ENCODE assay signal across 10 mouse cellular contexts in the genomic region with DNA sequence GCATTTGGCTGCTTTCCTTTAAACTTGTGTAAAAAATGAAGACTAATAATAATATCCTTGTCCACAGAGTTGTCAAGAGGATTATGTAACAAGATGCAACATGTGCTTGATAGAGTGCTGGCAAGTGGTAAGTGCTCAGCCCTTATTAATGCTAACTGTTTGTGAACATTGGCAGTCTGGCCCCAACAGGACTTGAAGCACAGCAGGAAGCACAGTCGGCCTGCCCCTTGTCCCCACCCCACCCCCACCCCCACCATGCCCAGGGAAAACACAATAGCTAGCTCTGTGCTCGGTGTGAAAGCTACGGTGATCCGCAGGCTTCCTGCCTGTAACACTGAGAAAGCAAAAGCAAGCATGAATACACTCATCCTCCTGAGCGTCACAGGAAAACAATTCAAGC. TPM values are rescaled to one million over a fixed set of nuclear protein-coding genes. Genes with fewer than 3 reads are reported as not detected.
A peak's percentile ranks its signal among the peaks of the same experiment; 100 is the strongest.
DNase-seq lines count a peak whose midpoint lies in the region; ATAC-seq and TF ChIP-seq lines count a peak whose summit lies in the region.
"Had no signal": no experiment of that assay in that cellular context is flagged by ENCODE, and none has a peak within 500 bp of the region (broad histone marks: within the 10 kb centered on the region; RNA-seq: fewer than 3 reads in every experiment).

No protein-coding gene starts in this region.

- no peaks in the 10 kb centered on the region; the same call in 1 of the 2 replicates for H3K4me1 ChIP-seq in lung, adult 2 months (ENCODE audit: control insufficient read depth, insufficient read depth, low read length)
- no peaks in the 10 kb centered on the region for H3K4me1 ChIP-seq in intestine, postnatal 0 days (replicated peaks; ENCODE audit: control insufficient read depth, insufficient read depth, low read length)
- no peaks in the 10 kb centered on the region for H3K4me1 ChIP-seq in neural tube, embryonic 14.5 days (ENCODE audit: control insufficient read depth, insufficient read depth, low read length)
- 0 out of 2 replicates have a peak, but pooled peaks cover 2% of the 10 kb centered on the region for H3K4me1 ChIP-seq in thymus, adult 2 months (replicated peaks; ENCODE audit: control insufficient read depth, insufficient read depth, low read length)

- DNase-seq in lung, adult 18-20 months: peak; percentile 14 to 51
- no peak for DNase-seq in lung, adult 2 months
- DNase-seq in fibroblast of lung, adult 2 months (ENCODE audit: low read depth): peak; percentile 49
- DNase-seq in thymus, adult 18-20 months: no peak
- DNase-seq in kidney, adult 9 months: no peak
- DNase-seq in thymus, adult 2 months: no peak
- DNase-seq: cerebellum, adult 2 months; thymus, postnatal 4 days had no signal

- H3K4me2 ChIP-seq in intestine, postnatal 0 days (replicated peaks; ENCODE audit: low read depth): no peak overlapping the region
- 0 out of 2 replicates have a peak overlapping the region, but pooled peaks have one; percentile 14 for H3K4me2 ChIP-seq in neural tube, embryonic 14.5 days (ENCODE audit: low read depth, low read length)

- H3K9ac ChIP-seq in intestine, postnatal 0 days (ENCODE audit: low read depth, low read length): no peak overlapping the region
- H3K9ac ChIP-seq in neural tube, embryonic 14.5 days (replicated peaks; ENCODE audit: low read depth, low read length): no peak overlapping the region

- no peaks in the 10 kb centered on the region for H3K9me3 ChIP-seq in intestine, postnatal 0 days (ENCODE audit: control insufficient read depth)
- no peaks in the 10 kb centered on the region for H3K9me3 ChIP-seq in neural tube, embryonic 14.5 days (ENCODE audit: control insufficient read depth, low read length)

- no peak overlapping the region for H3K4me3 ChIP-seq in lung, adult 2 months (replicated peaks; ENCODE audit: extremely low read depth, low read depth, low read length)
- no peak overlapping the region for H3K4me3 ChIP-seq in intestine, postnatal 0 days (ENCODE audit: low read depth, low read length)
- no peak overlapping the region for H3K4me3 ChIP-seq in neural tube, embryonic 14.5 days (ENCODE audit: low read depth, low read length)
- H3K4me3 ChIP-seq in thymus, adult 2 months (ENCODE audit: control insufficient read depth, insufficient read depth, low read length): no peak overlapping the region

- no peak overlapping the region for H3K27ac ChIP-seq in intestine, postnatal 0 days (ENCODE audit: low read depth, low read length)
- H3K27ac ChIP-seq in neural tube, embryonic 14.5 days (ENCODE audit: low read depth, low read length): no peak overlapping the region
- H3K27ac ChIP-seq in thymus, adult 2 months (ENCODE audit: control insufficient read depth, insufficient read depth, low read length): no peak overlapping the region

- TF ChIP-seq POLR2A in lung, adult 2 months (IDR thresholded peaks at IDR 0.05; ENCODE audit: borderline replicate concordance, extremely low read depth, low read depth, low read length): no peak
- no peak for TF ChIP-seq POLR2A in thymus, adult 2 months (IDR thresholded peaks at IDR 0.05; ENCODE audit: control insufficient read depth, extremely low read depth, insufficient read depth, low read length, poor library complexity)

- ATAC-seq in intestine, postnatal 0 days: 0 out of 2 replicates have a peak, but pooled peaks have one; percentile 57
- ATAC-seq in neural tube, embryonic 14.5 days (ENCODE audit: low read depth): peak; percentile 60; the same call in 1 of the 2 replicates

- WGBS in lung, adult 2 months: 34% methylated on average over 5 of the region's 5 CpGs
- whole genome bisulfite sequencing in intestine, postnatal 0 days: 32% methylated on average over 5 of the region's 5 CpGs
- WGBS in neural tube, embryonic 14.5 days: 32% methylated on average over 5 of the region's 5 CpGs
- WGBS in thymus, adult 2 months: 12% methylated on average over 5 of the region's 5 CpGs

- TF ChIP-seq CTCF in lung, adult 2 months (IDR thresholded peaks at IDR 0.05; ENCODE audit: insufficient read depth, low read length): no peak
- no peak for TF ChIP-seq CTCF in intestine, postnatal 0 days (IDR thresholded peaks at IDR 0.05; ENCODE audit: low read depth)
- TF ChIP-seq CTCF in thymus, adult 2 months (IDR thresholded peaks at IDR 0.05; ENCODE audit: borderline replicate concordance, control insufficient read depth, extremely low read depth, insufficient read depth, low read length, poor library complexity): no peak

- no peaks in the 10 kb centered on the region for H3K36me3 ChIP-seq in intestine, postnatal 0 days (ENCODE audit: control insufficient read depth, insufficient read depth)
- H3K36me3 ChIP-seq in neural tube, embryonic 14.5 days (ENCODE audit: control insufficient read depth, insufficient read depth, low read length): no peaks in the 10 kb centered on the region
- no peaks in the 10 kb centered on the region for H3K36me3 ChIP-seq in thymus, adult 2 months (ENCODE audit: control insufficient read depth, insufficient read depth, low read length)

- H3K27me3 ChIP-seq in intestine, postnatal 0 days (replicated peaks; ENCODE audit: control insufficient read depth, insufficient read depth, low read length): no peaks in the 10 kb centered on the region
- H3K27me3 ChIP-seq in neural tube, embryonic 14.5 days (ENCODE audit: control insufficient read depth, insufficient read depth, low read length): 0 out of 2 replicates have a peak, but pooled peaks cover 4% of the 10 kb centered on the region
- H3K27me3 ChIP-seq in thymus, adult 2 months (ENCODE audit: control insufficient read depth, insufficient read depth, low read length): no peaks in the 10 kb centered on the region

RNA-seq across cellular contexts. Expression of gene Bmx, which starts 12.3 kb away (rescaled TPM):
- 1.4 and 2.7 TPM in 2 replicates for polyA plus RNA-seq in lung, adult 2 months (2012; rRNA removed)
- 0.67 and 0.76 TPM in 2 replicates for polyA plus RNA-seq in intestine, postnatal 0 days (2015; fragmentation: Nextera tagmentation; extraction: Ambion mirVana)
- polyA plus RNA-seq in neural tube, embryonic 14.5 days (2014; fragmentation: Nextera tagmentation; extraction: Ambion mirVana): 0.37 TPM in 1 of 2 replicates, not detected in the other
- 0.31 and 0.50 TPM in 2 replicates for polyA plus RNA-seq in thymus, adult 2 months (2012; rRNA removed)

RNA-seq across cellular contexts. Expression of gene Pir, which starts 23.5 kb away (rescaled TPM):
- polyA plus RNA-seq in lung, adult 2 months (2012; rRNA removed): 11.1 and 11.9 TPM in 2 replicates
- 5.7 and 6.1 TPM in 2 replicates for polyA plus RNA-seq in intestine, postnatal 0 days (2015; fragmentation: Nextera tagmentation; extraction: Ambion mirVana)
- 2.5 and 4.1 TPM in 2 replicates for polyA plus RNA-seq in neural tube, embryonic 14.5 days (2014; fragmentation: Nextera tagmentation; extraction: Ambion mirVana)
- 0.57 and 0.75 TPM in 2 replicates for polyA plus RNA-seq in thymus, adult 2 months (2012; rRNA removed)

Comparison
In these comparisons a context has a peak if more than half of its experiments do, and no peak if none do; other contexts are left out.
1. DNase-seq: peak in lung, adult 18-20 months (2 of 2) and fibroblast of lung, adult 2 months (single experiment); none in lung, adult 2 months (single experiment), thymus, adult 18-20 months (0 of 2), kidney, adult 9 months (single experiment) and thymus, adult 2 months (single experiment).